Mouse (Mus musculus) heart, embryonic 15.5 days (tissue): ENCODE measurements around the gene Il2rb. TPM values are rescaled to one million over a fixed set of nuclear protein-coding genes. Genes with fewer than 3 reads are reported as not detected.

Experiments
- ATAC-seq: fragments of 200-750 bp; cut with Nextera tagmentation; replicated peaks from 2 replicates; pipeline ENCODE4 v1.8.0; 2017; ENCODE audit warnings: low read depth, moderate TSS enrichment; ENCODE audit not compliant: insufficient number of reproducible peaks, insufficient read depth, low FRiP score
- H3K27ac ChIP-seq: fragments of 300-500 bp; sonication (generic); 2 replicates; pipeline ENCODE4 v1.5.1; 2015; ENCODE audit warnings: mild to moderate bottlenecking, inconsistent platforms
- H3K27me3 ChIP-seq: fragments of 300-500 bp; sonication (generic); 2 replicates; pipeline ENCODE4 v1.6.1; 2015; ENCODE audit warnings: inconsistent platforms
- H3K36me3 ChIP-seq: fragments of 300-500 bp; sonication (generic); 2 replicates; pipeline ENCODE4 v1.6.1; 2015; ENCODE audit warnings: mild to moderate bottlenecking, inconsistent platforms
- H3K4me1 ChIP-seq: fragments of 300-500 bp; sonication (generic); replicated peaks from 2 replicates; pipeline ENCODE4 v1.6.1; 2015; ENCODE audit warnings: inconsistent platforms
- H3K4me2 ChIP-seq: fragments of 300-500 bp; sonication (generic); 2 replicates; pipeline ENCODE4 v1.6.1; 2015; ENCODE audit warnings: inconsistent platforms, mild to moderate bottlenecking, moderate library complexity
- H3K4me3 ChIP-seq: fragments of 300-500 bp; sonication (generic); 2 replicates; pipeline ENCODE4 v1.5.1; 2015; ENCODE audit warnings: mild to moderate bottlenecking, inconsistent platforms
- H3K9ac ChIP-seq: fragments of 300-500 bp; sonication (generic); 2 replicates; pipeline ENCODE4 v1.6.1; 2015; ENCODE audit warnings: mild to moderate bottlenecking, inconsistent platforms
- H3K9me3 ChIP-seq: fragments of 300-500 bp; sonication (generic); replicated peaks from 2 replicates; pipeline ENCODE4 v1.6.1; 2016; ENCODE audit warnings: inconsistent platforms
- WGBS: fragments of 180-500 bp; shearing (Covaris S2); methylation state at CpG from one replicate; pipeline ENCODE4 v1.1.7; 2015; ENCODE audit warnings: mixed read lengths; 5-methylcytosine and 5-hydroxymethylcytosine counted together
- polyA plus RNA-seq: library from polyadenylated mRNA; unstranded; fragments of >200 nt; fragmentation: Nextera tagmentation; extraction: Ambion mirVana; gene quantifications from 2 replicates; pipeline ENCODE4 v1.2.1, GENCODE M21; 2015

Gene Il2rb
- polyA plus RNA-seq, 1 experiment from 2014 or later, result 0.30 TPM

GRCm38 (mm10) chr15:78518221-78518620 lies 23.1 kb upstream of the Il2rb start:
- Histone ChIP-seq H3K9ac (no peak overlapping the region), H3K4me1 (peaks cover 14% of the 10 kb centered on the region), H3K9me3 (no peaks in the 10 kb centered on the region), H3K27ac (no peak overlapping the region), H3K36me3 (no peaks in the 10 kb centered on the region), H3K4me2 (no peak overlapping the region), H3K4me3 (no peak overlapping the region), H3K27me3 (no peaks in the 10 kb centered on the region)
- WGBS, result 46% methylated on average over 7 of the region's 7 CpGs
- no peak for ATAC-seq

GRCm38 (mm10) chr15:78515759-78516158 lies 20.7 kb upstream of the Il2rb start:
- Histone ChIP-seq H3K9ac (no peak overlapping the region), H3K27ac (no peak overlapping the region), H3K4me3 (no peak overlapping the region), H3K36me3 (no peaks in the 10 kb centered on the region), H3K27me3 (no peaks in the 10 kb centered on the region), H3K4me2 (no peak overlapping the region), H3K4me1 (peaks cover 14% of the 10 kb centered on the region), H3K9me3 (no peaks in the 10 kb centered on the region)
- 71% methylated on average over 6 of the region's 6 CpGs for WGBS
- ATAC-seq, result no peak

GRCm38 (mm10) chr15:78514393-78515146 lies 19.5 kb upstream of the Il2rb start:
- peaks cover 22% of the 10 kb centered on the region for H3K4me1 ChIP-seq
- H3K27ac ChIP-seq, result no peak overlapping the region
- 26% methylated on average over 7 of the region's 7 CpGs for WGBS
- no peak overlapping the region for H3K4me3 ChIP-seq
- H3K9ac ChIP-seq, result no peak overlapping the region
- H3K36me3 ChIP-seq, result no peaks in the 10 kb centered on the region
- H3K4me2 ChIP-seq, result no peak overlapping the region
- H3K27me3 ChIP-seq, result no peaks in the 10 kb centered on the region
- no peaks in the 10 kb centered on the region for H3K9me3 ChIP-seq
- ATAC-seq, result no peak

GRCm38 (mm10) chr15:78513019-78513418 lies 17.9 kb upstream of the Il2rb start:
- Histone ChIP-seq H3K9ac (no peak overlapping the region), H3K4me1 (peaks cover 22% of the 10 kb centered on the region), H3K9me3 (no peaks in the 10 kb centered on the region), H3K4me3 (no peak overlapping the region), H3K27me3 (no peaks in the 10 kb centered on the region), H3K36me3 (no peaks in the 10 kb centered on the region), H3K27ac (no peak overlapping the region), H3K4me2 (no peak overlapping the region)
- 84% methylated on average over 14 of the region's 14 CpGs for WGBS
- no peak for ATAC-seq

GRCm38 (mm10) chr15:78511951-78512350 lies 16.9 kb upstream of the Il2rb start:
- Histone ChIP-seq H3K9ac (no peak overlapping the region), H3K36me3 (no peaks in the 10 kb centered on the region)
- WGBS, result 80% methylated on average over 7 of the region's 7 CpGs

GRCm38 (mm10) chr15:78510736-78511135 lies 15.7 kb upstream of the Il2rb start:
- Histone ChIP-seq H3K4me2 (no peak overlapping the region), H3K4me3 (no peak overlapping the region), H3K27me3 (no peaks in the 10 kb centered on the region), H3K9ac (no peak overlapping the region), H3K27ac (0 out of 2 replicates have a peak overlapping the region, but pooled peaks have one; percentile 18), H3K36me3 (no peaks in the 10 kb centered on the region), H3K4me1 (peaks cover 19% of the 10 kb centered on the region), H3K9me3 (no peaks in the 10 kb centered on the region)
- 73% methylated on average over 6 of the region's 6 CpGs for WGBS
- ATAC-seq, result no peak

More at GRCm38 (mm10) chr15:78511951-78512350, 16.9 kb upstream of the Il2rb start:
- H3K4me1 ChIP-seq, result peaks cover 19% of the 10 kb centered on the region
- H3K27me3 ChIP-seq, result no peaks in the 10 kb centered on the region
- H3K4me3 ChIP-seq, result no peak overlapping the region
- H3K9me3 ChIP-seq, result no peaks in the 10 kb centered on the region
- H3K4me2 ChIP-seq, result no peak overlapping the region
- no peak overlapping the region for H3K27ac ChIP-seq
- no peak for ATAC-seq

GRCm38 (mm10) chr15:78510121-78510576 lies 15.1 kb upstream of the Il2rb start:
- peaks cover 19% of the 10 kb centered on the region for H3K4me1 ChIP-seq
- no peak overlapping the region for H3K9ac ChIP-seq
- H3K4me3 ChIP-seq, result no peak overlapping the region
- H3K27ac ChIP-seq, result no peak overlapping the region
- ATAC-seq, result no peak
- no peaks in the 10 kb centered on the region for H3K9me3 ChIP-seq
- H3K36me3 ChIP-seq, result no peaks in the 10 kb centered on the region
- H3K4me2 ChIP-seq, result 0 out of 2 replicates have a peak overlapping the region, but pooled peaks have one; percentile 16
- H3K27me3 ChIP-seq, result no peaks in the 10 kb centered on the region
- WGBS, result 55% methylated on average over 8 of the region's 8 CpGs

- H3K27me3 ChIP-seq, result no peaks in the 10 kb centered on the region
- 0 out of 2 replicates have a peak, but pooled peaks cover 1% of the 10 kb centered on the region for H3K9me3 ChIP-seq
- H3K4me2 ChIP-seq, result 0 out of 2 replicates have a peak overlapping the region, but pooled peaks have one; percentile 16
- H3K4me1 ChIP-seq, result peaks cover 16% of the 10 kb centered on the region
- WGBS, result 55% methylated on average over 12 of the region's 12 CpGs
- 0 out of 2 replicates have a peak overlapping the region, but pooled peaks have one; percentile 4 for H3K27ac ChIP-seq
- H3K9ac ChIP-seq, result no peak overlapping the region
- H3K36me3 ChIP-seq, result no peaks in the 10 kb centered on the region
- no peak overlapping the region for H3K4me3 ChIP-seq
- no peak; the same call in 1 of the 2 replicates for ATAC-seq
Measured at GRCm38 (mm10) chr15:78509297-78509899, 14.3 kb upstream of the Il2rb start.

GRCm38 (mm10) chr15:78508443-78508842 lies 13.4 kb upstream of the Il2rb start:
- no peak overlapping the region for H3K4me3 ChIP-seq
- peaks cover 20% of the 10 kb centered on the region for H3K4me1 ChIP-seq
- no peaks in the 10 kb centered on the region for H3K27me3 ChIP-seq
- H3K27ac ChIP-seq, result no peak overlapping the region
- H3K9me3 ChIP-seq, result 0 out of 2 replicates have a peak, but pooled peaks cover 3% of the 10 kb centered on the region
- WGBS, result 45% methylated on average over 7 of the region's 7 CpGs
- H3K36me3 ChIP-seq, result no peaks in the 10 kb centered on the region
- ATAC-seq, result no peak
- H3K4me2 ChIP-seq, result no peak overlapping the region
- no peak overlapping the region for H3K9ac ChIP-seq

GRCm38 (mm10) chr15:78505541-78505940 lies 10.5 kb upstream of the Il2rb start:
- Histone ChIP-seq H3K27ac (no peak overlapping the region), H3K4me3 (no peak overlapping the region), H3K36me3 (no peaks in the 10 kb centered on the region), H3K4me2 (no peak overlapping the region), H3K27me3 (no peaks in the 10 kb centered on the region), H3K9me3 (0 out of 2 replicates have a peak, but pooled peaks cover 3% of the 10 kb centered on the region), H3K9ac (no peak overlapping the region), H3K4me1 (peaks cover 18% of the 10 kb centered on the region)
- no peak for ATAC-seq
- WGBS, result 63% methylated on average over 3 of the region's 3 CpGs

GRCm38 (mm10) chr15:78504816-78505215 lies 9.7 kb upstream of the Il2rb start:
- Histone ChIP-seq H3K27me3 (no peaks in the 10 kb centered on the region), H3K4me1 (peaks cover 11% of the 10 kb centered on the region), H3K4me3 (no peak overlapping the region), H3K4me2 (no peak overlapping the region), H3K9ac (no peak overlapping the region), H3K27ac (no peak overlapping the region), H3K9me3 (0 out of 2 replicates have a peak, but pooled peaks cover 3% of the 10 kb centered on the region), H3K36me3 (no peaks in the 10 kb centered on the region)
- no peak for ATAC-seq
- 88% methylated on average over 5 of the region's 5 CpGs for WGBS
